Mouse (Mus musculus): ENCODE data around the gene 6430571L13Rik. TPM values are rescaled to one million over a fixed set of nuclear protein-coding genes. Genes with fewer than 3 reads are reported as not detected.

Gene 6430571L13Rik
- polyA plus RNA-seq, 1 experiment from 2014 or later = 9.7 TPM

Other genes starting within 250 kb of the 6430571L13Rik start
- 23.4 and 24.4 TPM in 2 replicates for gene Dock3, start 108.7 kb upstream of the 6430571L13Rik start, polyA plus RNA-seq (2015; fragmentation: Nextera tagmentation; extraction: Ambion mirVana)
- gene Mapkapk3, start 50.7 kb upstream of the 6430571L13Rik start, polyA plus RNA-seq (2015; fragmentation: Nextera tagmentation; extraction: Ambion mirVana) = 2.2 TPM in 2 replicates
- 7.2 and 7.4 TPM in 2 replicates for gene Cish, start 44.6 kb upstream of the 6430571L13Rik start, polyA plus RNA-seq (2015; fragmentation: Nextera tagmentation; extraction: Ambion mirVana)
- 20.1 and 21.1 TPM in 2 replicates for gene Hemk1, start 2.3 kb upstream of the 6430571L13Rik start, polyA plus RNA-seq (2015; fragmentation: Nextera tagmentation; extraction: Ambion mirVana)
- 10.2 and 10.3 TPM in 2 replicates for gene Cacna2d2, start 59.0 kb downstream of the 6430571L13Rik start, polyA plus RNA-seq (2015; fragmentation: Nextera tagmentation; extraction: Ambion mirVana)
- 48.0 and 50.5 TPM in 2 replicates for gene Tmem115, start 193.3 kb downstream of the 6430571L13Rik start, polyA plus RNA-seq (2015; fragmentation: Nextera tagmentation; extraction: Ambion mirVana)
- 45.1 and 45.7 TPM in 2 replicates for gene Cyb561d2, start 201.6 kb downstream of the 6430571L13Rik start, polyA plus RNA-seq (2015; fragmentation: Nextera tagmentation; extraction: Ambion mirVana)
- 78.4 and 81.6 TPM in 2 replicates for gene Nprl2, start 201.6 kb downstream of the 6430571L13Rik start, polyA plus RNA-seq (2015; fragmentation: Nextera tagmentation; extraction: Ambion mirVana)
- 4.6 TPM in 2 replicates for gene Zmynd10, start 206.7 kb downstream of the 6430571L13Rik start, polyA plus RNA-seq (2015; fragmentation: Nextera tagmentation; extraction: Ambion mirVana)
- 44.4 and 45.3 TPM in 2 replicates for gene Rassf1, start 211.0 kb downstream of the 6430571L13Rik start, polyA plus RNA-seq (2015; fragmentation: Nextera tagmentation; extraction: Ambion mirVana)
- 123 and 125 TPM in 2 replicates for gene Tusc2, start 222.7 kb downstream of the 6430571L13Rik start, polyA plus RNA-seq (2015; fragmentation: Nextera tagmentation; extraction: Ambion mirVana)
- gene Hyal2, start 227.3 kb downstream of the 6430571L13Rik start, polyA plus RNA-seq (2015; fragmentation: Nextera tagmentation; extraction: Ambion mirVana) = 82.9 and 88.7 TPM in 2 replicates
- 7.9 and 9.5 TPM in 2 replicates for gene Hyal1, start 236.3 kb downstream of the 6430571L13Rik start, polyA plus RNA-seq (2015; fragmentation: Nextera tagmentation; extraction: Ambion mirVana)
- 21.4 and 23.1 TPM in 2 replicates for gene Naa80, start 238.3 kb downstream of the 6430571L13Rik start, polyA plus RNA-seq (2015; fragmentation: Nextera tagmentation; extraction: Ambion mirVana)
- 1.8 TPM in 2 replicates for gene Hyal3, start 240.2 kb downstream of the 6430571L13Rik start, polyA plus RNA-seq (2015; fragmentation: Nextera tagmentation; extraction: Ambion mirVana)
- 14.5 and 16.9 TPM in 2 replicates for gene Ifrd2, start 247.0 kb downstream of the 6430571L13Rik start, polyA plus RNA-seq (2015; fragmentation: Nextera tagmentation; extraction: Ambion mirVana)